Mouse (Mus musculus) naive thymus-derived CD4-positive, alpha-beta T cell, adult 5 months (primary cell): Measurements from ENCODE around the gene Pex26. TPM values are rescaled to one million over a fixed set of nuclear protein-coding genes. Genes with fewer than 3 reads are reported as not detected.

Experiments
- polyA plus RNA-seq: library from polyadenylated mRNA; unstranded; fragments of 100-300 nt; shearing (Covaris generic); gene quantifications from one replicate; pipeline ENCODE4 v1.2.1, GENCODE M21; 2017

The Pex26 gene
- 6.5 TPM for polyA plus RNA-seq

GRCm38 (mm10) chr6:121183414-121184173, at the start of gene Pex26:
Gene Pex26 (plus strand): TSS chr6:121183667.

DNA sequence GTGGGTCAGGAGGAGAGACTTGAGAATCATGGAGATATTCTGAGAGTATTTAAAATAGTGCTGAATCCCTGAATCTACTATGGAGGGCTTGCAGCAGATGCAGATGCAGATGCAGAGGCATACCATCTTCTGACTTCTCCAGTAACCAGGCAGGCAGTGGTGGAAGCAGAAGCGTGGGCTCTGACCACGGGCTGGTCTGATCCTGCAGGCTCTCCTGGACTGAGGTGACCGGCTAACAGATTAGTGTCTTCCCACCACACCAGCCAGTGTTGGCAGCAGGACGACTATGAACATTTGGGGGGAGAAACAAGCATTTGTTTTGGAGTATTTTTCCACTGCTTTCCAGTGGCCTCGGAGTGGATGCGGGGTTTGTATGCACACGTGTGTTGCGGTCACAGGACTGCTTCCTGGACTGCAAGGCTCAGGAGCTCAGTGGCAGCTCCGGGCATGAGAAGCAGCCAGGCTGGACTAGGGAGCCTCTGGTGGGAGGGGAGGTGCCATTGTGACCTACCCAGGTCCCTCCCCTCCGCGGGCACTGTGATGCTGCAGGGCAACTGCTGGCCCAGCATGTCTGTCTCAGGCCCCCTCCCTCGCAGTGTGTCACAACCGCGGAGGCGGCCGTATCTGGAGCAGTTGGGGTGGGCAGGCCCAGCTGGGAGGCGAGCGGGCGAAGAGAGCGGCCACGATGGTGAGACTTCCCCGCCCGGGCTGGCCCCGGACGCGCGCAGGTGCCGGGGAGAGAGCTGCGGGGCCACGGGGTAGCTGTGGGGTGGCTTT, 26.9 kb downstream of the Pex26 start, which contains the start of gene Tuba8:
TSS of gene Tuba8 (plus strand) at position 548 of the 777 bp plus-strand sequence.

GRCm38 (mm10) chr6:121245127-121246036, 61.9 kb downstream of the Pex26 start, which contains the start of gene Usp18:
Gene Usp18 (plus strand): TSS chr6:121245906.

Other genes starting within 250 kb of the Pex26 start
- gene Mical3, start 52.7 kb upstream of the Pex26 start, polyA plus RNA-seq = 12.9 TPM
- gene Tuba8, start 27.0 kb downstream of the Pex26 start, polyA plus RNA-seq = not detected
- gene Usp18, start 62.2 kb downstream of the Pex26 start, polyA plus RNA-seq = 17.8 TPM
- not detected for gene Slc6a13, start 116.6 kb downstream of the Pex26 start, polyA plus RNA-seq
- not detected for gene Slc6a12, start 159.4 kb downstream of the Pex26 start, polyA plus RNA-seq